Mouse (Mus musculus) erythroblast, embryonic 14.5 days (primary cell): ENCODE measurements around the gene Olfr1049. TPM values are rescaled to one million over a fixed set of nuclear protein-coding genes. Genes with fewer than 3 reads are reported as not detected.
"Not testable (repeated sequence)": the region's sequence is repeated elsewhere in the genome, so short reads cannot be mapped to it uniquely, and the experiment has no call there.

Experiments
- H3K27me3 ChIP-seq: 2 replicates; pipeline ENCODE4 v1.6.1; 2012; ENCODE audit warnings: inconsistent platforms; ENCODE audit not compliant: control insufficient read depth
- H3K36me3 ChIP-seq: 2 replicates; pipeline ENCODE4 v1.6.1; 2012; ENCODE audit warnings: mild to moderate bottlenecking, inconsistent platforms; ENCODE audit not compliant: control insufficient read depth
- H3K4me1 ChIP-seq: 2 replicates; pipeline ENCODE4 v1.6.1; 2012; ENCODE audit warnings: inconsistent platforms; ENCODE audit not compliant: control insufficient read depth
- H3K4me3 ChIP-seq: replicated peaks from 2 replicates; pipeline ENCODE3; 2012; ENCODE audit warnings: moderate library complexity, mild to moderate bottlenecking, inconsistent platforms
- H3K9me3 ChIP-seq: 2 replicates; pipeline ENCODE4 v1.6.1; 2012; ENCODE audit warnings: low read length, inconsistent platforms, mixed read lengths; ENCODE audit not compliant: control insufficient read depth
- GATA1 ChIP-seq: IDR thresholded peaks from 2 replicates; pipeline ENCODE4 v1.6.1; 2012; ENCODE audit warnings: low read length, inconsistent platforms, mixed read lengths
- TAL1 ChIP-seq: IDR thresholded peaks from 3 replicates; pipeline ENCODE4 v1.6.1; 2012; ENCODE audit warnings: low read length, inconsistent platforms, mixed read lengths
- polyA plus RNA-seq: library from polyadenylated mRNA; stranded (reverse); fragments of >175 nt; gene quantifications from 2 replicates; pipeline ENCODE4 v1.2.3, GENCODE M21; 2012

Olfr1049 gene
- not detected in 2 replicates for polyA plus RNA-seq

- H3K4me3 ChIP-seq, H3K4me1 ChIP-seq, H3K36me3 ChIP-seq, H3K27me3 ChIP-seq, H3K9me3 ChIP-seq: not testable (repeated sequence)
Observed at GRCm38 (mm10) chr2:86258228-86258627, at the start of gene Olfr1049. Olfr1049 (minus strand) TSS chr2:86258328.

GRCm38 (mm10) chr2:86292155-86292554, 34.0 kb upstream of the Olfr1049 start, which contains the start of gene Olfr1052:
Olfr1052 (plus strand) TSS chr2:86292455.
- no peaks in the 10 kb centered on the region for H3K36me3 ChIP-seq
- no peak for TF ChIP-seq TAL1
- TF ChIP-seq GATA1 = no peak
- no peaks in the 10 kb centered on the region for H3K4me1 ChIP-seq
- no peak within 1 kb of the TSS for H3K4me3 ChIP-seq
- no peaks in the 10 kb centered on the region for H3K27me3 ChIP-seq
- H3K9me3 ChIP-seq = no peaks in the 10 kb centered on the region

- not testable (repeated sequence) for H3K9me3 ChIP-seq, H3K27me3 ChIP-seq, H3K4me3 ChIP-seq, H3K4me1 ChIP-seq, H3K36me3 ChIP-seq
Observed at GRCm38 (mm10) chr2:86278988-86279387, 20.9 kb upstream of the Olfr1049 start, which contains the start of gene Olfr1051. Olfr1051 (minus strand) TSS chr2:86279088.

- H3K27me3 ChIP-seq = no peaks in the 10 kb centered on the region
- H3K36me3 ChIP-seq = no peaks in the 10 kb centered on the region
- peaks cover 3% of the 10 kb centered on the region for H3K9me3 ChIP-seq
- no peak for TF ChIP-seq GATA1
- no peak for TF ChIP-seq TAL1
- no peak within 1 kb of the TSS for H3K4me3 ChIP-seq
- H3K4me1 ChIP-seq = no peaks in the 10 kb centered on the region
Observed at GRCm38 (mm10) chr2:86240189-86240588, 17.9 kb downstream of the Olfr1049 start, which contains the start of gene Olfr1048. Olfr1048 (minus strand) TSS chr2:86240289.

GRCm38 (mm10) chr2:86231301-86231700, 26.8 kb downstream of the Olfr1049 start, which contains the start of gene Olfr1047:
Olfr1047 (minus strand) TSS chr2:86231401.
- Histone ChIP-seq H3K4me1 (no peaks in the 10 kb centered on the region), H3K4me3 (no peak within 1 kb of the TSS), H3K9me3 (peaks cover 7% of the 10 kb centered on the region), H3K36me3 (no peaks in the 10 kb centered on the region), H3K27me3 (no peaks in the 10 kb centered on the region)
- TF ChIP-seq GATA1 (no peak), TAL1 (no peak)

GRCm38 (mm10) chr2:86219214-86219613, 38.9 kb downstream of the Olfr1049 start, which contains the start of gene Olfr1046:
Olfr1046 (minus strand) TSS chr2:86219314.
- TF ChIP-seq TAL1 = no peak
- TF ChIP-seq GATA1 = no peak
- peaks cover 1% of the 10 kb centered on the region; the same call in 1 of the 2 replicates for H3K9me3 ChIP-seq
- H3K4me3 ChIP-seq = no peak within 1 kb of the TSS
- H3K36me3 ChIP-seq = no peaks in the 10 kb centered on the region
- H3K27me3 ChIP-seq = no peaks in the 10 kb centered on the region
- no peaks in the 10 kb centered on the region for H3K4me1 ChIP-seq

Other genes with a start within 250 kb of the Olfr1049 start
- not detected in 2 replicates for gene Olfr1033, start 237.7 kb downstream of the Olfr1049 start, polyA plus RNA-seq
- gene Olfr1034, start 212.5 kb downstream of the Olfr1049 start, polyA plus RNA-seq = not detected in 2 replicates
- not detected in 2 replicates for gene Olfr1036, start 184.3 kb downstream of the Olfr1049 start, polyA plus RNA-seq
- not detected in 2 replicates for gene Olfr1037, start 170.9 kb downstream of the Olfr1049 start, polyA plus RNA-seq
- gene Olfr1039, start 122.4 kb downstream of the Olfr1049 start, polyA plus RNA-seq = not detected in 2 replicates
- gene Olfr1040, start 111.6 kb downstream of the Olfr1049 start, polyA plus RNA-seq = not detected in 2 replicates
- not detected in 2 replicates for gene Olfr1042, start 96.5 kb downstream of the Olfr1049 start, polyA plus RNA-seq
- not detected in 2 replicates for gene Olfr1043, start 90.8 kb downstream of the Olfr1049 start, polyA plus RNA-seq
- gene Olfr1044, start 80.5 kb downstream of the Olfr1049 start, polyA plus RNA-seq = not detected in 2 replicates
- not detected in 2 replicates for gene Olfr52, start 72.6 kb downstream of the Olfr1049 start, polyA plus RNA-seq
- not detected in 2 replicates for gene Olfr1045, start 55.3 kb downstream of the Olfr1049 start, polyA plus RNA-seq
- gene Olfr1046, start 39.0 kb downstream of the Olfr1049 start, polyA plus RNA-seq = not detected in 2 replicates
- gene Olfr1047, start 26.9 kb downstream of the Olfr1049 start, polyA plus RNA-seq = not detected in 2 replicates
- gene Olfr1048, start 18.0 kb downstream of the Olfr1049 start, polyA plus RNA-seq = not detected in 2 replicates
- gene Olfr1051, start 20.8 kb upstream of the Olfr1049 start, polyA plus RNA-seq = not detected in 2 replicates
- gene Olfr1052, start 34.1 kb upstream of the Olfr1049 start, polyA plus RNA-seq = not detected in 2 replicates
- gene Olfr1053, start 57.0 kb upstream of the Olfr1049 start, polyA plus RNA-seq = not detected in 2 replicates
- gene Olfr1054, start 77.1 kb upstream of the Olfr1049 start, polyA plus RNA-seq = not detected in 2 replicates
- not detected in 2 replicates for gene Olfr1055, start 92.0 kb upstream of the Olfr1049 start, polyA plus RNA-seq
- not detected in 2 replicates for gene Olfr1056, start 104.1 kb upstream of the Olfr1049 start, polyA plus RNA-seq
- not detected in 2 replicates for gene Olfr1057, start 120.1 kb upstream of the Olfr1049 start, polyA plus RNA-seq
- gene Olfr1058, start 130.2 kb upstream of the Olfr1049 start, polyA plus RNA-seq = not detected in 2 replicates
- 0.04 TPM in 1 of 2 replicates, not detected in the other for gene Olfr1061, start 155.7 kb upstream of the Olfr1049 start, polyA plus RNA-seq
- not detected in 2 replicates for gene Olfr1062, start 168.4 kb upstream of the Olfr1049 start, polyA plus RNA-seq
- gene Olfr1065, start 192.3 kb upstream of the Olfr1049 start, polyA plus RNA-seq = not detected in 2 replicates
- not detected in 2 replicates for gene Olfr1066, start 197.9 kb upstream of the Olfr1049 start, polyA plus RNA-seq
- not detected in 2 replicates for gene Olfr228, start 229.1 kb upstream of the Olfr1049 start, polyA plus RNA-seq